Mouse (Mus musculus): ENCODE data around the gene Celf2.

Celf2 gene

GRCm38 (mm10) chr2:7207691-7208504 lies 301.5 kb downstream of the Celf2 start:
- in situ Hi-C loops (cut with MboI, MseI), result no loop called here

- in situ Hi-C loops (cut with MboI, MseI), result no loop called here
Observed at GRCm38 (mm10) chr2:7193413-7193812, 315.9 kb downstream of the Celf2 start.

- in situ Hi-C loops (cut with MboI, MseI), result no loop called here
Observed at GRCm38 (mm10) chr2:7179186-7179585, 330.2 kb downstream of the Celf2 start.

- in situ Hi-C loops (cut with MboI, MseI), result no loop called here
Observed at GRCm38 (mm10) chr2:7173271-7174064, 335.9 kb downstream of the Celf2 start.

- in situ Hi-C loops (cut with MboI, MseI), result no loop called here
Observed at GRCm38 (mm10) chr2:7171087-7171696, 338.2 kb downstream of the Celf2 start.

GRCm38 (mm10) chr2:7165786-7166185 lies 343.6 kb downstream of the Celf2 start:
- in situ Hi-C loops (cut with MboI, MseI), result no loop called here

GRCm38 (mm10) chr2:7160108-7160507 lies 349.3 kb downstream of the Celf2 start:
- in situ Hi-C loops (cut with MboI, MseI), result no loop called here

- in situ Hi-C loops (cut with MboI, MseI), result no loop called here
Observed at GRCm38 (mm10) chr2:7147303-7147702, 362.1 kb downstream of the Celf2 start.

- in situ Hi-C loops (cut with MboI, MseI), result no loop called here
Observed at GRCm38 (mm10) chr2:7145541-7146043, 363.8 kb downstream of the Celf2 start.

GRCm38 (mm10) chr2:7144871-7145270 lies 364.5 kb downstream of the Celf2 start:
- in situ Hi-C loops (cut with MboI, MseI), result no loop called here

- in situ Hi-C loops (cut with MboI, MseI), result no loop called here
Observed at GRCm38 (mm10) chr2:7123366-7123765, 386.0 kb downstream of the Celf2 start.

- in situ Hi-C loops (cut with MboI, MseI), result no loop called here
Observed at GRCm38 (mm10) chr2:7115801-7116200, 393.6 kb downstream of the Celf2 start.

GRCm38 (mm10) chr2:7115161-7115560 lies 394.2 kb downstream of the Celf2 start:
- in situ Hi-C loops (cut with MboI, MseI), result no loop called here

GRCm38 (mm10) chr2:7113738-7114137 lies 395.6 kb downstream of the Celf2 start:
- in situ Hi-C loops (cut with MboI, MseI), result no loop called here

- in situ Hi-C loops (cut with MboI, MseI), result no loop called here
Observed at GRCm38 (mm10) chr2:7112156-7112813, 397.1 kb downstream of the Celf2 start.

GRCm38 (mm10) chr2:7093414-7093813 lies 415.9 kb downstream of the Celf2 start:
- in situ Hi-C loops (cut with MboI, MseI), result no loop called here

- in situ Hi-C loops (cut with MboI, MseI), result no loop called here
Observed at GRCm38 (mm10) chr2:7092641-7093040, 416.7 kb downstream of the Celf2 start.

- in situ Hi-C loops (cut with MboI, MseI), result no loop called here
Observed at GRCm38 (mm10) chr2:7090496-7090895, 418.9 kb downstream of the Celf2 start.

- in situ Hi-C loops (cut with MboI, MseI), result no loop called here
Observed at GRCm38 (mm10) chr2:7089069-7089834, 420.1 kb downstream of the Celf2 start.

- in situ Hi-C loops (cut with MboI, MseI), result no loop called here
Observed at GRCm38 (mm10) chr2:7088536-7088935, 420.8 kb downstream of the Celf2 start.

GRCm38 (mm10) chr2:7087480-7087879 lies 421.9 kb downstream of the Celf2 start:
- in situ Hi-C loops (cut with MboI, MseI), result no loop called here

Data from regulatory T cell (primary cell).